Mouse (Mus musculus): ENCODE data around the gene Terb2. TPM values are rescaled to one million over a fixed set of nuclear protein-coding genes. Genes with fewer than 3 reads are reported as not detected.
A peak's percentile ranks its signal among the peaks of the same experiment; 100 is the strongest.

The Terb2 gene
- total RNA-seq (2018; cell fraction: chromatin; rRNA removed): not detected
- total RNA-seq (2018; cell fraction: cytosol; rRNA removed): not detected
- total RNA-seq (2018; cell fraction: nucleus; rRNA removed): not detected
- polyA plus RNA-seq (2018): not detected in 3 replicates

DNA sequence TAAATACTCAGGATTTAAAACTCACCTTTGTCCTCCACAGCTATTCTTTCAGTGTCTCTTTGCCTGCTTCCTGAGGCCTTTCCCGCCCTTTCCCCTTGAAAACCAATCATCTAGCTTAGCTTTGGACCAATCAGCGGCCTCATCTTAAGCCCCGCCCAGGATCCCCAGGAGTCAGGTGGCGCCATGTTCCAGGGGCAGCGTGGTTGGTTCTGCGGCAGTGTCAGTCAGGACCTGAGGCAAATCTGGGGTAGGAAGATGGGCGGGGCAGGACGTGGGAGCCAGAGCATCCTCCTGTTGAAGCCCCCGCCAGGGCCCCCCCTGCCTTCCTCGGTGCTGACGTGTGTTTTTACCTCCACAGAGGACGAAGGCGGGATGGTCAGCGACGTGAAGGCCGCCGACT is at the start of gene Terb2, which contains the start of gene Patl2:
Gene Terb2, plus strand, starts transcription at position 167 of the 400 bp plus-strand sequence.
Gene Patl2, minus strand, starts transcription at position 84 of the 400 bp plus-strand sequence.
- WGBS (ENCODE audit: missing documents): 90% methylated on average over 15 of the region's 17 CpGs
- H3K79me2 ChIP-seq (ENCODE audit: inconsistent target): no peaks in the 10 kb centered on the region
- H3K4me3 ChIP-seq (ENCODE audit: inconsistent target): no peak within 1 kb of the TSS
- H3K27ac ChIP-seq: no peak within 1 kb of the TSS
- no peaks in the 10 kb centered on the region for H3K36me3 ChIP-seq (ENCODE audit: inconsistent target)

DNA sequence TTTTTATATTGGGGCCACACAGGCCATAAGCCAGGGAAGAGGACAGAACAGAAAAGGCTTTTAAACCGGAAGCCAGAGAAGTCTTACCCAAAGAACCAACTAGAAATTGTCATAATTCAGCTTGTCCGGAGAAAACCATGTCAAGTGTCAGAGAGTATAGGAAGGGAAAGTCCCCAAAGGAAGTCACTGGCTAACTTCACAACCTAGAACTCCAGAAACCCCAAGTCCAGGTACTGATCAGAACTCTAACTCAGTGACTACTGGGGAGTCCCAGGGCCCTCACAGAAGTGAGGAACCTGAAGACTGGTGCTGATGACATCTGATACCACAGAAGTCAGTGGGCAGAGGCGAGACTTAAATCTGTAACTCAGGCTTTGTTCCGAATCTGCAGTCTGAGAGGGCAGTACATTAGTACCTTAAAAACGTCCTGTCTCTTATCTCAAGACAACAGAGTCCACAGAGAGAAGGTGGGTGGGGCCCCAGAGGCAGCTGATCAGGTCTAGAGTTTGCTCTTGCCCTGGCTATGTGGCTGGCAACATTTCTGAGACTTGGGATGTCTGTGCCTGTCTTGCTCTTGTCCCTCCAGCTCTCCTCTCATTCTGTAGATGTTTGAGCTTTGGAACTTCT is 48.1 kb upstream of the Terb2 start:
- no peak overlapping the region for H3K4me3 ChIP-seq (ENCODE audit: inconsistent target)
- no peaks in the 10 kb centered on the region for H3K79me2 ChIP-seq (ENCODE audit: inconsistent target)
- no peak overlapping the region for H3K27ac ChIP-seq
- H3K36me3 ChIP-seq (ENCODE audit: inconsistent target): no peaks in the 10 kb centered on the region
- 31% methylated on average over 5 of the region's 5 CpGs for whole genome bisulfite sequencing (ENCODE audit: missing documents)

DNA sequence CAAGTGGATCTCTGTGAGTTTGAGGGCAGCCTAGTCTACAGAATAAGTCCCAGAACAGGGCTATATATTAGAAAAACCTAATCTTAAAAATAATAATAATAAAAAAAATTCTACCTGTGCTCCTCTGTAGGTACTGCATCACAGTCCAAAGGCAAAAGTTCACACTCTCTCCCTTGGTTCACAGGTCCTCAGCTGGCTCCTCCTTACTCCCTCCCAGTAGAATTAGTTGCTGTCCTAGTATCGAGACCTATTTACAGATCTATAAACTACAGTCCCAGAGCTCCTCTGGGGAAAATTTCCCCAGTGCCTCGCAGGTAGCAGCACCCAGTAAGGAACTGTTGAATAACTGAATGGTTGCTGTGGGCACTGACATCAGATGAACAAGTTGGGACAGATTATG is 45.3 kb upstream of the Terb2 start:
- H3K4me3 ChIP-seq (ENCODE audit: inconsistent target): no peak overlapping the region
- no peaks in the 10 kb centered on the region for H3K36me3 ChIP-seq (ENCODE audit: inconsistent target)
- no peaks in the 10 kb centered on the region for H3K79me2 ChIP-seq (ENCODE audit: inconsistent target)
- WGBS (ENCODE audit: missing documents): 91% methylated on average over 2 of the region's 2 CpGs
- H3K27ac ChIP-seq: no peak overlapping the region

DNA sequence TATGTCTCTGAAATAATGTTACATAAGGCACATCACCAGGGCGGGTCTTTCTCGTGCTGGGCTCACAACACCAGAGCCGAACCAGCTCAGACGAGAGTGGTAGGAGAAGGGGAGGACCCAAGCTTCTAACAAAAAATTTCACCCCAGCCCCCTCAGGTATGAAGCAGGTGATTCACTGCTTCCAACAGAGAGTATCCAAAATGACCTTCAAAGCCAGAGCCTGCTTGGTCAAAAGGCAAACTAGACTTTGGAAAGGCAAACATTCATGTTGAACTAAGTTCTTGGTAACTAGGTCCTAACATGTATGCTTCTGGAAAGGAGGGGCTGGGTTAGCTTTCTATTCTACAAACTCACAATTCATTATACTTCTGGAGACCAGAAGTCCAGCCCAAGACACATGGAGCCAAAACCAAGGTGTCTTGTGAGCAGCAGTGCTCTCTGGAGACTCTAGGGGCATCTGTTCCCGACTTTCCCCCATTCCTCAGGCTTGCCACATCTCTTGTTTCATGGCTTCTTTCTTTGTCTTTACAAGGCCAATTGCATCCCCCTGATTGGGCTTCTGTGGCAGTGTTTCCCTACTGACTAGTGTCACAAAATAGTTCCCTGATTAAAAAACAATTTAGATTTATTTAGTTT is 44.6 kb upstream of the Terb2 start:
- no peak overlapping the region for H3K4me3 ChIP-seq (ENCODE audit: inconsistent target)
- H3K27ac ChIP-seq: no peak overlapping the region
- no peaks in the 10 kb centered on the region for H3K36me3 ChIP-seq (ENCODE audit: inconsistent target)
- WGBS (ENCODE audit: missing documents): 83% methylated on average over 5 of the region's 5 CpGs
- no peaks in the 10 kb centered on the region for H3K79me2 ChIP-seq (ENCODE audit: inconsistent target)

DNA sequence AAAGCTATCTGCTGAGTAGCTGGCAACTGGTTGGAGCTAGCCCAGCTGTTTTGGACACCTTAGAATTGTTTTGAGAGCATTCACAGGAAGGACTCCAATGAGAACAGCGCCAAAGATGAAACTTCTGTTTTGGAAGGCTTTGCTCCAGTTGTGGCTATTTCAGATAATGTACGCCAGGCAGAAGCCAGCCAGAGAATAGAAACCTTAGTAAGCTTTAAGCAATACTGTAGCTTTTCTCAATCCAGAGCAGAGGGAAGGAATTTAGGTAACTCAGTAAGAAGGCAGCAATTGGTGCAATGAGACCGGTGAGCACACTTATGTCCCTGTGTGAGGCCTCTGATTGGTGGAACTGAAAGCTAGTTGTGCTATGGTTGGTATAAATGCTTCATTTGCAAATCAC is 43.0 kb upstream of the Terb2 start:
- whole genome bisulfite sequencing (ENCODE audit: missing documents): 91% methylated on average over 3 of the region's 3 CpGs
- H3K27ac ChIP-seq: no peak overlapping the region
- peaks cover 8% of the 10 kb centered on the region for H3K79me2 ChIP-seq (ENCODE audit: inconsistent target)
- no peak overlapping the region for H3K4me3 ChIP-seq (ENCODE audit: inconsistent target)
- H3K36me3 ChIP-seq (ENCODE audit: inconsistent target): no peaks in the 10 kb centered on the region

DNA sequence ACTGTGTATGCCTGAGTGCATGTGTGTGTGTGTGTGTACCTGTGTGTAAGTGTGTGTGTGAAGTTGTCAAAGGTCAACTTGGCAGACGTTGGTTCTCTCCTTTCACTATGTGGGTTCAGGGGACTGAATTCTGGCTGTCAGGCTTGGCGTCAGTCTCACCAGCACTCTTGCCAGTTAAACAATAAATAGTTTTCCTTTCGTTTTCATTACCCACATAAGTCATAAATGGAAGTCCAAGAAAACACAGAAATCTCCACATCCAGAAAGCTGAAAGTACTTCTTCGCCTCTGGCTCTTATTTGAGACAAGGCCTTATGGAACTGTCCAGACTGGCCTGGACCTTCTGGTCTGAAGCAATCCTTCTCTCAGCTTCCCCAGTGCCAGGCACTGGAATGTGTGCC is 40.3 kb upstream of the Terb2 start:
- 22% methylated on average over 4 of the region's 4 CpGs for WGBS (ENCODE audit: missing documents)
- H3K36me3 ChIP-seq (ENCODE audit: inconsistent target): peaks cover 12% of the 10 kb centered on the region; the same call in 1 of the 2 replicates
- peaks cover 34% of the 10 kb centered on the region for H3K79me2 ChIP-seq (ENCODE audit: inconsistent target)
- peak overlapping the region; percentile 97 for H3K27ac ChIP-seq
- H3K4me3 ChIP-seq (ENCODE audit: inconsistent target): no peak overlapping the region

DNA sequence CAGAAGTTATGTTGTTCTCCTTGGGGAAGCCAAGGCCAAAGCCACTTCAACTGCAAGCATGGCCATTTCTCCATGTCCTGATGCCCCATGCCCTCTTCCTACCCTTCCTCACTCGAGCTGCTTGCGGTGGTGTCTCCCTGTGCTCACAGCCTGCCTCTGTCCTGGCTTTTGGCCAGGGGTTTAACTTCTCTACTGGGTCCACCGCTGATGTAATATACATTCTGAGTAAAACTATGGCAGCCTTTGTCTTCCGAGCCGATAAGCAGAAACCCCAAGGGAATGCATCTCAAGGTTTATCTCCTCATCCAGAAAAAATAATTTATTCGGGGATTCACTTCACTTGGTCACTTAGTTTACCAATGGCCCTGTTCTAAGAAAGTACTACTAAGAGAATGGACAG is 39.4 kb upstream of the Terb2 start:
- Histone ChIP-seq H3K4me3 (ENCODE audit: inconsistent target) (peak overlapping the region; percentile 95; the same call in 1 of the 2 replicates), H3K79me2 (ENCODE audit: inconsistent target) (peaks cover 43% of the 10 kb centered on the region), H3K36me3 (ENCODE audit: inconsistent target) (peaks cover 21% of the 10 kb centered on the region), H3K27ac (peak overlapping the region; percentile 97)
- 17% methylated on average over 6 of the region's 6 CpGs for WGBS (ENCODE audit: missing documents)

DNA sequence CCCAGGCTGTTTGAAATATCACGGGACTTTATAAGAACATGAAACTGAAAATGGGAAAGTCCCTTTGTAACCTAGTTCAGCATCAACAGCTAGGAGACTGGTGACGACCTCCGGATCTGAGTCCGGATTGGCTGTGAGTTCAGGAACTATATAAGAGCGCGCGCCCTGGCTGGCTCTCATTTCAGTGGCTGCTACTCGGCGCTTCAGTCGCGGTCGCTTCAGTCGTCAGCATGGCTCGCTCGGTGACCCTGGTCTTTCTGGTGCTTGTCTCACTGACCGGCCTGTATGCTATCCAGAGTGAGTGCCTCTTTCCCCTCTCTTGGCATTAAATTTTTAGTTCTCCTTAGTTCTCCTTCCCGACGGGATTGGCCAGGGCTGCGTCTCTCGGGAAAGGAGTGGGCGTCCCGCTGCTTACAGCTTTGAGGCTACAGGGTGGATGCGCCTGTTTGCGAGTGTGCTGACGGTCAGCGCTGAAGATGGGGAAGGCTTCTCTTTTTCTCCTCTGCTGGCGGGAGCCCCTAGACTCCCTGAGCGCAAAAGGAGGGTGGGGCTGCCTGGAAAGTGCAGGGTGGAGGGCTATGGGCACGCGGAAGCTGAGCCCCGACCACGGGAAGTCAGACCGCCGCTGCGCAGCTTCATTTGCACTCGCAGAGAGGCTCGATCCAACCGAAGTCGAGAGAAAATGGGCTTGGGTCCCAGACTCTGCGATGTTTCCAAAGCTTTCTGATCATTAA is 38.4 kb upstream of the Terb2 start, which contains the start of gene B2m:
Gene B2m, plus strand, starts transcription at position 179 of the 734 bp plus-strand sequence.
- H3K79me2 ChIP-seq (ENCODE audit: inconsistent target): peaks cover 53% of the 10 kb centered on the region
- WGBS (ENCODE audit: missing documents): under 1% methylated on average over 40 of the region's 40 CpGs
- peak within 1 kb of the TSS; percentile 95 for H3K4me3 ChIP-seq (ENCODE audit: inconsistent target)
- peaks cover 31% of the 10 kb centered on the region for H3K36me3 ChIP-seq (ENCODE audit: inconsistent target)
- H3K27ac ChIP-seq: peak within 1 kb of the TSS; percentile 97

DNA sequence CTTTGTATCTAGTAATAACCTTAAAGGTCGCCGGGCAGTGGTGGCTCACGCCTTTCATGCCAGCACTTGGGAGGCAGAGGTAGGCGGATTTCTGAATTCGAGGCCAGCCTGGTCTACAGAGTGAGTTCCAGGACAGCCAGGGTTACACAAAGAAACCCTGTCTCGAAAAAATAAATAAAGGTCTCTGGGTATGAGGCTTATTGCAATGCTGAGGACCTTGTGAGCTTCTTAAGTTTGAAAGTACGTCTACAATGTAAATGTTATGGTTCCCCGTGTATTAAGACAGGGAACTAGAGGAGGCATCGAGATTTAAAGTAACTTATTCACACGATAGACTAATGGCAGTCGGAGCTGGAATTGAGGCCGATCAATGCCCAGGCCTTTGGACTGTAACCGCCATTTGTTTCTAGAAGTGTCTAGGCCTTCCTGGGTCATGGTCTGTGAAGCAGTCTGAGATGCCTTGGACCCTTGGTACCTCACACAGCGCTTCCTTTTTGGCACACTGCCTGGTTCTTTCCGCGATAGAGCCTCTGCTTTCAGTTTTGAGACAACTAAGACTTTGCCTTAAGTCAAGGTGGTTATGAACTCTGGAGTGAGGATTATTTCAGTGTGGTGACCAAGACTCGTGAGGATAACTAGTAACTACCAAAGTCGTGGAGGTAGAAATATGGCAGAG is 37.7 kb upstream of the Terb2 start:
- Histone ChIP-seq H3K4me3 (ENCODE audit: inconsistent target) (peak overlapping the region; percentile 95), H3K27ac (peak overlapping the region; percentile 97), H3K36me3 (ENCODE audit: inconsistent target) (peaks cover 38% of the 10 kb centered on the region), H3K79me2 (ENCODE audit: inconsistent target) (peaks cover 60% of the 10 kb centered on the region)
- 0% methylated on average over 18 of the region's 18 CpGs for WGBS (ENCODE audit: missing documents)

DNA sequence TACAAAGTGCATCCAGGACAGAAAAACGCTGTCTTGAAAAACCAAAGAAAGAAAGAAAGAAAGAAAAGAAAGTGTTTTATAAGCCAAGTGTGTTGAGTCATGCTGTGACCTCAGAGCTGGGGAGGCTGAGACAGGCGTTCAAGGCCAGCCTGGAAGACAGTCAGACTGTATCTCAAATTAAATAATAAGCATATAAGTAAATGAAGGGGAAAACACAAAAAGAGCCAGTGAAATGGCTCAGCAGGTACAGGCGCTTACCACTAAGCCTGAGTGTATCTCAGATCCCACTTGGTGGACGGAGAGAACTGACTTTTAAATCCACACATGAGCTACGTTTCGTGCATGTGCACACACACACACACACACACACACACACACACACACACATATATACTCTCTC is 36.8 kb upstream of the Terb2 start:
- 14% methylated on average over 6 of the region's 6 CpGs for WGBS (ENCODE audit: missing documents)
- peak overlapping the region; percentile 95 for H3K4me3 ChIP-seq (ENCODE audit: inconsistent target)
- peaks cover 63% of the 10 kb centered on the region for H3K79me2 ChIP-seq (ENCODE audit: inconsistent target)
- peak overlapping the region; percentile 97 for H3K27ac ChIP-seq
- H3K36me3 ChIP-seq (ENCODE audit: inconsistent target): peaks cover 43% of the 10 kb centered on the region

DNA sequence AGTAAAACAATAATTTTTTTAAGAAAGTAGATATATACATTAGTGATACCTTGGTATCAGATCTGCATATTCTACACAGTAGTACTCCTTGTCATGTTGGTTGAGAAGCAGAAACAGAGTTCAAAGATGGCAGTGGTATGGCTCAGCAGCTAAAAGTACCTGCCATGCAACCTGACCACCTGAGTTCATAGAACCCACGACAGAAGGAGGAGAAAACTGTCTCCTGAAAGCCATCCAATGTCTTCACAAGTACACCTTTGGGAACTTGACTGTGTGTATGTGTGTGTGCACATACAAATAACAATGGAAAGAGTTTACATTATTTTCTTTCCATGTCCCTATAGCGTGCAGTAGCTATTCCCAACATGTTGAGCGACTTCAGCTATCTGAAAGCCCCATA is 36.4 kb upstream of the Terb2 start:
- 13% methylated on average over 3 of the region's 3 CpGs for WGBS (ENCODE audit: missing documents)

DNA sequence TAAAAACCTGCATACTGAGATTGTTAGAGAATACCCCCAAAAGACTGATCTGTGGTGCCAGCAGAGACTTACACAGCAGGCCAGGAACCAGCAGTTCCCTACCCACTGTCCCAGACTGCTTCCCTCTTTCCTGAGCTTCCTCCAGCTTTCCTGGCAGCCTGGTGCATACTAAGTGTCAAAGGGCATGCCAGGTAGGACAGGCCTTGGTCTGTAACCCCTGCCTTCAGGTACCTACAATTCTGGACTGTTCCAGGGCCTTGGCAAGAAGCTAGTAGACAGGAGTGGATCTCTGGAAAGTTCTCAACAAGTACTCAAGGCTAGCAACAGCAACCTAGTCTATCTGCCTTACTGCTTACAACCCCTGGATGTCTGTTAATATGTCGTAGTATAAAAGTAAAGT is 34.9 kb upstream of the Terb2 start:
- H3K36me3 ChIP-seq (ENCODE audit: inconsistent target): peaks cover 49% of the 10 kb centered on the region
- 0 out of 2 replicates have a peak overlapping the region, but pooled peaks have one; percentile 4 for H3K27ac ChIP-seq
- peak overlapping the region; percentile 95 for H3K4me3 ChIP-seq (ENCODE audit: inconsistent target)
- 75% methylated on average over 1 of the region's 1 CpGs for WGBS (ENCODE audit: missing documents)
- H3K79me2 ChIP-seq (ENCODE audit: inconsistent target): peaks cover 63% of the 10 kb centered on the region

More for the DNA sequence above, 36.4 kb upstream of the Terb2 start:
- Histone ChIP-seq H3K79me2 (ENCODE audit: inconsistent target) (peaks cover 63% of the 10 kb centered on the region), H3K36me3 (ENCODE audit: inconsistent target) (peaks cover 45% of the 10 kb centered on the region), H3K27ac (peak overlapping the region; percentile 97; the same call in 1 of the 2 replicates), H3K4me3 (ENCODE audit: inconsistent target) (peak overlapping the region; percentile 95)

DNA sequence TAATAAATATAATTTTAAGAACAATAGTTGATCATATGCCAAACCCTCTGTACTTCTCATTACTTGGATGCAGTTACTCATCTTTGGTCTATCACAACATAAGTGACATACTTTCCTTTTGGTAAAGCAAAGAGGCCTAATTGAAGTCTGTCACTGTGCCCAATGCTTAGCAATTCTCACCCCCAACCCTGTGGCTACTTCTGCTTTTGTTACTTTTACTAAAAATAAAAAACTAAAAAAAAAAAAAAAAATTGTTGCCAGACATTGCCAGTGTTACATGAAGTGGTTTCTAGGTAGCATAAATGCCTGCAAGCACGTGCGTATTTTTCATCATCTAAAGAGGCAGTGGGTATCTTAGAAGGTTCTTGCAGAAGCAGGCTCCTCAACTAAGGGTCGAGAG is 33.2 kb upstream of the Terb2 start:
- no peak overlapping the region for H3K4me3 ChIP-seq (ENCODE audit: inconsistent target)
- peaks cover 58% of the 10 kb centered on the region for H3K79me2 ChIP-seq (ENCODE audit: inconsistent target)
- 26% methylated on average over 3 of the region's 3 CpGs for WGBS (ENCODE audit: missing documents)
- peaks cover 49% of the 10 kb centered on the region for H3K36me3 ChIP-seq (ENCODE audit: inconsistent target)
- H3K27ac ChIP-seq: peak overlapping the region; percentile 40

DNA sequence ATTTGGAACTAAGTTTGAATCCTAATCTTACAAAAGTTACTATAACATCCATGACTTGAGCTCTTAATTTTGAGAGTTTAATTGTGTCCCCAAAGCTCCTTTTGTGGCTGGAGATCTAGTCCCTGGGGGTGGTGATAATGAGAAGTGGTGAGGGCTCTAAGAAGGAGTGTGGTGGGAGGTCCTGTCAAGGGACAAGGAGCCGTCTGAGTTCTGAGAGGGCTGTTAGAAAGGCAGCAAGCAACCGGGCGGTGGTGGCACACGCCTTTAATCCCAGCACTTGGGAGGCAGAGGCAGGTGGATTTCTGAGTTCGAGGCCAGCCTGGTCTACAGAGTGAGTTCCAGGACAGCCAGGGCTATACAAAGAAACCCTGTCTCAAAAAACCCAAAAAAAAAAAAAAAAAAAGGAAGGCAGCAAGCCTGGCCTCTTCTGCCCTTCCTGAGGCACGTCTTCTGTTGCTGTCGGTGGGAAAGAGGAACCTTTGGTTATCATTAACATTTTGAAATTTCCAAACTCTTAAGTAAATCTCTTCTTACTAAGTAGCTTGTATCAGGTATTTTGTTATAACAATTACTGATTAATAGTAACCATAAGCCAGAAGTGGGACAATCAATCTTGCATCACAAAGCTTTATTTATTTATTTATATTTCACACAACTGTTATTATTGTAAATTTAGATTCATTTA is 32.2 kb upstream of the Terb2 start:
- Histone ChIP-seq H3K36me3 (ENCODE audit: inconsistent target) (peaks cover 49% of the 10 kb centered on the region), H3K79me2 (ENCODE audit: inconsistent target) (peaks cover 48% of the 10 kb centered on the region)
- WGBS (ENCODE audit: missing documents): 7% methylated on average over 3 of the region's 7 CpGs

More for the DNA sequence above, 32.2 kb upstream of the Terb2 start:
- peak overlapping the region; percentile 40 for H3K27ac ChIP-seq
- no peak overlapping the region for H3K4me3 ChIP-seq (ENCODE audit: inconsistent target)

Data from macrophage (primary cell).